Mouse (Mus musculus) v-Abl transformed pro-B cells (cell line): ENCODE data around the gene Mrps2.

Source experiments
- in situ Hi-C, 2 experiments: fragments of 400-800 bp; cut with MboI; formaldehyde crosslinking; loops; one replicate each; pipeline ENCODE4 v1.15.1; 2025; ENCODE audit not compliant: unreplicated experiment in 2 of 2

Gene Mrps2

GRCm38 (mm10) chr2:28517206-28517909 lies 49.5 kb downstream of the Mrps2 start:
- in situ Hi-C loops = loop anchor here (5.0 kb wide), 3 partner anchors 35 to 70 kb away; partner anchors contain the start of gene Gtf3c5 (in 1 of the 2)

DNA sequence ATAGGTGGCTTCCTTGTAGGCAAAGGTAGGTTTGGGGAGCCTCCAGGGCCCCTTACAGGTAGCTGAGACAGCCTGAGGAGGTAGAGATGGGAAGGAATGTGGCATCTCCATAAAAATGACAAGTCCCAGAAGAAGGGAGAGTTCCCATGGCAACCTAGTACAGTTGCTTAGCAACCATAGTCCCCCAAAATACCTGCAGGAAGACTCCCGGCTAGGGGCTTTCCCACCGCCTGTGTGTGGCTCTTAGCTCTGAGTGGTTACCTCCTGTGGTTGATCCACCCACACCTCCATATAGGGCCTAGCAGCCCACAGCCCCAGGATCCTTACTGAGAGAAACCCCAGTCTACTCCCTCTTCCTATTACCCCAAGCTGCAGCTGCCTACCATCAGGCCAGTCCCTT lies 50.4 kb downstream of the Mrps2 start:
- in situ Hi-C loops = loop anchor here (5.0 kb wide), 3 partner anchors 34 to 69 kb away; partner anchors contain the start of gene Gtf3c5 (in 1 of the 2)

GRCm38 (mm10) chr2:28520581-28520980 lies 52.7 kb downstream of the Mrps2 start:
- in situ Hi-C loops = no loop called here
